23 mouse cellular contexts compared by ENCODE assay signal in the genomic region with DNA sequence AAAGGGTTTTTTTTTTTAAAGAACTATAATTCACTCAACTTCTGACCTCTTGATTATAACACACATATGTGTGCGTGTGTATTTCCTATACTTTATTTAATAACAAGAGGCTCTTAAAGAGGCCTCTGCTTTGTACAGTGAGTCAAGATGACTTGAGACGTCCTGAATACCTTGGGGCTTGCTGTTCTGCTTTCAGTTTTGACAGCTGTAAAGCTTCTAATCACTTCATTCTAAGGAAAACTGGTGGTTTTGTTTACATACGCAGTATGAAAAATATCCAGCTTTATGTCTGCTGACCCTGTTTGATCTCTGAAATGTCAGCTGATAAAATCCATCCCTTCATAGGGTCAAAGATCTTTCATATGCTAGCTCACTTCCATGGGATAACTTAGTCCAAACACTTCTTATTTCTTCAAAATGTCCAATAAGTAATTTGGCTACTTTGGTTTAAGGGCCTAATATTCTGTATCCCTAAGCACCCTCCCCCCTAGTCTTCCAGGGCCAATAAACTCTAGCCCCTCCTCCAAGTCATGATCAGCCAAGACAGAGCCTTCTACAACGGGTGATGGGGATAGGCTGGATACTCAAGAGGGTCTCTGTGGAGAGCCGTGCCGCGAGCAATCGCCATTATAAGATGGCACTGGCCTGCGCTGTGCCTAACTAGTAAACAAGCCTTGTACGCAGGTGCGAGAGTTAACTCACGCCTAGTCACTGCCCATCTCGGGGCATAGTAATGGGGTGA. TPM values are rescaled to one million over a fixed set of nuclear protein-coding genes. Genes with fewer than 3 reads are reported as not detected.
DNase-seq lines count a peak whose midpoint lies in the region; ATAC-seq and TF ChIP-seq lines count a peak whose summit lies in the region.
"Had no signal": no experiment of that assay in that cellular context is flagged by ENCODE, and none has a peak within 500 bp of the region (broad histone marks: within the 10 kb centered on the region; RNA-seq: fewer than 3 reads in every experiment).

No protein-coding gene starts in this region.

- H3K9ac ChIP-seq in kidney, embryonic 14.5 days (ENCODE audit: low read depth, low read length) = no peak overlapping the region
- H3K9ac ChIP-seq in lung, embryonic 14.5 days = no peak overlapping the region
- no peak overlapping the region for H3K9ac ChIP-seq in midbrain, embryonic 11.5 days (ENCODE audit: low read length)
- no peak overlapping the region for H3K9ac ChIP-seq in midbrain, embryonic 14.5 days (replicated peaks; ENCODE audit: low read length)
- H3K9ac ChIP-seq: embryonic facial prominence, embryonic 13.5 days; forebrain, embryonic 12.5 days; heart, embryonic 15.5 days; hindbrain, embryonic 15.5 days had no signal

- no peak overlapping the region for H3K4me2 ChIP-seq in kidney, embryonic 14.5 days (replicated peaks; ENCODE audit: low read depth, low read length)
- no peak overlapping the region for H3K4me2 ChIP-seq in lung, embryonic 14.5 days
- H3K4me2 ChIP-seq in midbrain, embryonic 11.5 days = no peak overlapping the region
- H3K4me2 ChIP-seq in midbrain, embryonic 14.5 days (ENCODE audit: low read length) = no peak overlapping the region
- H3K4me2 ChIP-seq: embryonic facial prominence, embryonic 13.5 days; forebrain, embryonic 12.5 days; heart, embryonic 15.5 days; hindbrain, embryonic 15.5 days had no signal

- no peak for TF ChIP-seq CTCF in kidney, adult 2 months (conservative IDR thresholded peaks at IDR 0.05; ENCODE audit: insufficient read depth, insufficient read length, low read depth, low read length)
- no peak for TF ChIP-seq CTCF in lung, embryonic 14.5 days (IDR thresholded peaks at IDR 0.05; ENCODE audit: low read depth)

- H3K27me3 ChIP-seq in kidney, embryonic 14.5 days (ENCODE audit: control insufficient read depth, insufficient read depth, low read length) = no peaks in the 10 kb centered on the region
- H3K27me3 ChIP-seq in kidney, adult 2 months (replicated peaks; ENCODE audit: control insufficient read depth, insufficient read depth, low read length) = no peaks in the 10 kb centered on the region
- no peaks in the 10 kb centered on the region for H3K27me3 ChIP-seq in lung, embryonic 14.5 days (ENCODE audit: insufficient read depth, low read length)
- no peaks in the 10 kb centered on the region for H3K27me3 ChIP-seq in midbrain, embryonic 11.5 days (ENCODE audit: control insufficient read depth, insufficient read depth, low read length)
- no peaks in the 10 kb centered on the region for H3K27me3 ChIP-seq in midbrain, embryonic 14.5 days (ENCODE audit: control insufficient read depth, insufficient read depth, low read length)
- H3K27me3 ChIP-seq: CH12.LX; embryonic facial prominence, embryonic 13.5 days; heart, embryonic 15.5 days; hindbrain, embryonic 15.5 days had no signal

- no peak overlapping the region for H3K4me3 ChIP-seq in kidney, embryonic 14.5 days (ENCODE audit: low read length)
- H3K4me3 ChIP-seq in kidney, adult 2 months (ENCODE audit: insufficient read depth, low read depth, low read length) = no peak overlapping the region
- H3K4me3 ChIP-seq in lung, embryonic 14.5 days (ENCODE audit: low read depth, low read length) = no peak overlapping the region
- no peak overlapping the region for H3K4me3 ChIP-seq in midbrain, embryonic 11.5 days (ENCODE audit: low read depth, low read length)
- H3K4me3 ChIP-seq in midbrain, embryonic 14.5 days (replicated peaks; ENCODE audit: low read depth, low read length) = no peak overlapping the region
- H3K4me3 ChIP-seq: embryonic facial prominence, embryonic 13.5 days; forebrain, embryonic 12.5 days; gastrocnemius, adult 2 months; heart, embryonic 15.5 days; hindbrain, embryonic 10.5 days; hindbrain, embryonic 15.5 days had no signal

- H3K36me3 ChIP-seq in kidney, embryonic 14.5 days (ENCODE audit: control insufficient read depth, insufficient read depth, low read length) = no peaks in the 10 kb centered on the region
- no peaks in the 10 kb centered on the region for H3K36me3 ChIP-seq in kidney, adult 2 months (ENCODE audit: control insufficient read depth, insufficient read depth, low read length)
- no peaks in the 10 kb centered on the region for H3K36me3 ChIP-seq in lung, embryonic 14.5 days (ENCODE audit: insufficient read depth)
- no peaks in the 10 kb centered on the region for H3K36me3 ChIP-seq in midbrain, embryonic 11.5 days (ENCODE audit: control insufficient read depth, insufficient read depth, low read length)
- no peaks in the 10 kb centered on the region for H3K36me3 ChIP-seq in midbrain, embryonic 14.5 days (ENCODE audit: control insufficient read depth, insufficient read depth, low read length)
- H3K36me3 ChIP-seq: embryonic facial prominence, embryonic 13.5 days; forebrain, embryonic 12.5 days; heart, embryonic 15.5 days; hindbrain, embryonic 10.5 days; hindbrain, embryonic 15.5 days had no signal

- H3K9me3 ChIP-seq in kidney, embryonic 14.5 days (ENCODE audit: control insufficient read depth, low read length) = no peaks in the 10 kb centered on the region
- H3K9me3 ChIP-seq in lung, embryonic 14.5 days (ENCODE audit: low read depth, low read length) = no peaks in the 10 kb centered on the region
- no peaks in the 10 kb centered on the region for H3K9me3 ChIP-seq in midbrain, embryonic 11.5 days (ENCODE audit: control insufficient read depth, low read length)
- H3K9me3 ChIP-seq in midbrain, embryonic 14.5 days (ENCODE audit: control insufficient read depth, low read length) = no peaks in the 10 kb centered on the region
- H3K9me3 ChIP-seq: embryonic facial prominence, embryonic 13.5 days; forebrain, embryonic 12.5 days; heart, embryonic 15.5 days; hindbrain, embryonic 10.5 days; hindbrain, embryonic 15.5 days had no signal

- ATAC-seq in kidney, embryonic 14.5 days (ENCODE audit: low FRiP score, low TSS enrichment) = peak; percentile 62
- peak; percentile 90 for ATAC-seq in lung, embryonic 14.5 days (ENCODE audit: insufficient read depth)
- ATAC-seq in midbrain, embryonic 11.5 days (ENCODE audit: low FRiP score) = no peak
- ATAC-seq in midbrain, embryonic 14.5 days (ENCODE audit: low FRiP score, low TSS enrichment) = no peak
- ATAC-seq: forebrain, embryonic 16.5 days; Patski had no signal

- DNase-seq in kidney, adult 2 months = no peak
- DNase-seq in lung, embryonic 14.5 days = peak; percentile 83
- DNase-seq in lung, postnatal 10 days = no peak
- peak; percentile 19 for DNase-seq in midbrain, embryonic 11.5 days (ENCODE audit: low spot score, missing footprints)
- DNase-seq in midbrain, embryonic 14.5 days = no peak
- DNase-seq in mesoderm, embryonic 11.5 days (ENCODE audit: low read depth, low spot score) = peak; percentile 8
- DNase-seq: adrenal gland, adult 2 months; adrenal gland, postnatal 25 days; cerebellum, adult 18-20 months; cerebellum, adult 9-11 months; cerebellum, postnatal 36 days; gastrocnemius, adult 2 months; gastrocnemius, postnatal 25 days; heart, postnatal 14 days had no signal

- no peak for TF ChIP-seq POLR2A in kidney, adult 2 months (IDR thresholded peaks at IDR 0.05; ENCODE audit: low read depth, low read length)

- WGBS in kidney, embryonic 14.5 days = 85% methylated on average over 13 of the region's 13 CpGs
- 90% methylated on average over 13 of the region's 13 CpGs for WGBS in kidney, adult 2 months
- 56% methylated on average over 13 of the region's 13 CpGs for WGBS in lung, embryonic 14.5 days
- 91% methylated on average over 13 of the region's 13 CpGs for WGBS in midbrain, embryonic 11.5 days
- 92% methylated on average over 13 of the region's 13 CpGs for WGBS in midbrain, embryonic 14.5 days

- no peak overlapping the region for H3K27ac ChIP-seq in kidney, embryonic 14.5 days (ENCODE audit: low read depth, low read length)
- H3K27ac ChIP-seq in kidney, adult 2 months (ENCODE audit: insufficient read depth, low read depth, low read length) = no peak overlapping the region
- H3K27ac ChIP-seq in lung, embryonic 14.5 days (ENCODE audit: low read depth) = no peak overlapping the region
- no peak overlapping the region for H3K27ac ChIP-seq in midbrain, embryonic 11.5 days (ENCODE audit: low read depth, low read length)
- no peak overlapping the region for H3K27ac ChIP-seq in midbrain, embryonic 14.5 days (replicated peaks; ENCODE audit: low read depth, low read length)
- H3K27ac ChIP-seq: embryonic facial prominence, embryonic 13.5 days; forebrain, embryonic 12.5 days; gastrocnemius, adult 2 months; heart, embryonic 15.5 days; hindbrain, embryonic 10.5 days; hindbrain, embryonic 15.5 days had no signal

- H3K4me1 ChIP-seq in kidney, embryonic 14.5 days (ENCODE audit: control insufficient read depth, insufficient read depth, low read length) = no peaks in the 10 kb centered on the region
- H3K4me1 ChIP-seq in kidney, adult 2 months (ENCODE audit: control insufficient read depth, insufficient read depth, low read length) = no peaks in the 10 kb centered on the region
- no peaks in the 10 kb centered on the region for H3K4me1 ChIP-seq in lung, embryonic 14.5 days (ENCODE audit: insufficient read depth)
- no peaks in the 10 kb centered on the region for H3K4me1 ChIP-seq in midbrain, embryonic 11.5 days (ENCODE audit: control insufficient read depth, insufficient read depth, low read length)
- no peaks in the 10 kb centered on the region for H3K4me1 ChIP-seq in midbrain, embryonic 14.5 days (ENCODE audit: control insufficient read depth, insufficient read depth, low read length)
- H3K4me1 ChIP-seq: forebrain, embryonic 12.5 days; hindbrain, embryonic 15.5 days had no signal

RNA-seq across cellular contexts. Expression of gene Peli1, which starts 34.8 kb away (rescaled TPM):
- polyA plus RNA-seq in kidney, embryonic 14.5 days (2014; fragmentation: Nextera tagmentation; extraction: Ambion mirVana) = 46.2 and 59.6 TPM in 2 replicates
- polyA plus RNA-seq in kidney, adult 2 months (2012; rRNA removed) = 8.5 and 8.8 TPM in 2 replicates
- 55.0 and 57.2 TPM in 2 replicates for polyA plus RNA-seq in lung, embryonic 14.5 days (2014; fragmentation: Nextera tagmentation; extraction: Ambion mirVana)
- 108 and 113 TPM in 2 replicates for polyA plus RNA-seq in midbrain, embryonic 11.5 days (2014; fragmentation: Nextera tagmentation; extraction: Ambion mirVana)
- 82.4 and 104 TPM in 2 replicates for polyA plus RNA-seq in midbrain, embryonic 14.5 days (2014; fragmentation: Nextera tagmentation; extraction: Ambion mirVana)

Comparison
In these comparisons a context has a peak if more than half of its experiments do, and no peak if none do; other contexts are left out.
1. DNase-seq: peak in lung, embryonic 14.5 days (single experiment), midbrain, embryonic 11.5 days (single experiment) and mesoderm, embryonic 11.5 days (single experiment); none in kidney, adult 2 months (single experiment), lung, postnatal 10 days (single experiment) and midbrain, embryonic 14.5 days (single experiment).
2. ATAC-seq: peak in kidney, embryonic 14.5 days (single experiment) and lung, embryonic 14.5 days (single experiment); none in midbrain, embryonic 11.5 days (single experiment) and midbrain, embryonic 14.5 days (single experiment).